Mouse (Mus musculus) lung, postnatal 4 days (tissue): ENCODE measurements at regions not wholly inside any gene's neighbourhood (a gene's known extent, or its start where the extent isn't known, plus 50 kb on each side); places are given as distances from the start of the nearest gene placed in this dataset.

Source experiments
- DNase-seq, 2 experiments: peaks; one replicate each; pipeline ENCODE4 v3.0.0; 2021

- no peak for DNase-seq
These were observed 59.8 kb upstream of the Rspo3 start for GRCm38 (mm10) chr10:29595455-29595854.

- no peak for DNase-seq
These were observed 59.3 kb upstream of the Rspo3 start for GRCm38 (mm10) chr10:29594969-29595368.

- no peak for DNase-seq
These were observed 57.2 kb upstream of the Rspo3 start for GRCm38 (mm10) chr10:29592906-29593305.

- no peak for DNase-seq
These were observed 54.5 kb upstream of the Rspo3 start for GRCm38 (mm10) chr10:29590187-29590586.

DNA sequence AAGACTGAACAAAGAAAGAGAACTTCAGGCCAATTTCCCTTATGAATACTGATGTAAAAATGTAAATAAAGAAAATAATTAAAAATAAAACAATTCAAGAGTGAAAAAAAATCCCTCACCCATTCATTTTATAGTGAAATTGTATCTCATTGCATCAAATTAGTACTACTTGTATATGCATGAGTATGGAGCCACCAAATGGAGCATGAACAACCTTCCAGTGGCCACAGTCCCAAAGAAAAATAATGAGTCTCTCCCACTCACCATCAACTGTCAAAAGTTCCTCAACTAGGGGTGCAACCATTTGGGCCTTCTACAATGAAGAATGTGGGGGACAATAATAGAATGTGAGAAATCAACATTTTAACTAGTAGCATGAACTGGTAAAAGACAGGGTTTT is 54.1 kb upstream of the Rspo3 start:
- DNase-seq: no peak
